Mouse (Mus musculus) MEL (cell line): ENCODE results near the gene Slc25a41. TPM values are rescaled to one million over a fixed set of nuclear protein-coding genes. Genes with fewer than 3 reads are reported as not detected.

Experiments used
- DNase-seq: peaks from one replicate; pipeline ENCODE4 v3.0.0; 2011; ENCODE audit warnings: low read depth, low spot score
- H3K27ac ChIP-seq: 2 replicates; pipeline ENCODE4 v1.5.1; 2012; ENCODE audit warnings: low read depth, mild to moderate bottlenecking, control low read depth, low read length, moderate library complexity; ENCODE audit not compliant: control insufficient read depth
- H3K27me3 ChIP-seq, 2 experiments: fragments of 150-350 bp in 1 of 2; sonication (generic) in 1 of 2; 2 replicates each; pipeline ENCODE4 v1.6.1; 2012; ENCODE audit warnings: low read length in 2 of 2, mild to moderate bottlenecking in 2 of 2, improper control_type of control experiment in 1 of 2, moderate library complexity in 1 of 2; ENCODE audit not compliant: insufficient read depth in 2 of 2, control insufficient read depth in 1 of 2
- H3K36me3 ChIP-seq, 2 experiments: 2 replicates each; pipeline ENCODE4 v1.6.1; 2012 to 2014; ENCODE audit warnings: low read length in 2 of 2, improper control_type of control experiment in 1 of 2, inconsistent platforms in 1 of 2, mild to moderate bottlenecking in 1 of 2; ENCODE audit not compliant: insufficient read depth in 2 of 2, control insufficient read depth in 1 of 2
- H3K4me1 ChIP-seq, 2 experiments: fragments of 150-350 bp in 1 of 2; sonication (generic) in 1 of 2; 2 replicates each; pipeline ENCODE4 v1.6.1; 2012; ENCODE audit warnings: low read length in 2 of 2, improper control_type of control experiment in 1 of 2, mild to moderate bottlenecking in 1 of 2; ENCODE audit not compliant: insufficient read depth in 2 of 2, control insufficient read depth in 1 of 2
- H3K4me3 ChIP-seq, 2 experiments: fragments of 150-350 bp in 1 of 2; sonication (generic) in 1 of 2; 2 replicates each; pipeline ENCODE4 v1.5.1; 2012; ENCODE audit warnings: low read depth in 2 of 2, low read length in 2 of 2, mild to moderate bottlenecking in 2 of 2, moderate library complexity in 2 of 2, control low read depth in 1 of 2, improper control_type of control experiment in 1 of 2; ENCODE audit not compliant: control insufficient read depth in 1 of 2, insufficient read depth in 1 of 2
- H3K79me2 ChIP-seq: 2 replicates; pipeline ENCODE4 v1.6.1; 2012; ENCODE audit warnings: mild to moderate bottlenecking, low read length, moderate library complexity; ENCODE audit not compliant: control insufficient read depth, poor library complexity, insufficient read depth
- H3K9ac ChIP-seq: 2 replicates; pipeline ENCODE4 v1.6.1; 2012; ENCODE audit warnings: low read depth, mild to moderate bottlenecking, control low read depth, low read length, moderate library complexity; ENCODE audit not compliant: control insufficient read depth, poor library complexity, severe bottlenecking
- H3K9me3 ChIP-seq: fragments of 150-350 bp; sonication (generic); replicated peaks from 2 replicates; pipeline ENCODE4 v1.6.1; 2012; ENCODE audit warnings: mild to moderate bottlenecking, low read length, improper control_type of control experiment, moderate library complexity; ENCODE audit not compliant: insufficient read depth
- BHLHE40 ChIP-seq: IDR thresholded peaks from 2 replicates; pipeline ENCODE4 v1.6.1; 2012; ENCODE audit warnings: low read depth, mild to moderate bottlenecking, inconsistent platforms, low read length, improper control_type of control experiment, borderline replicate concordance
- ELF1 ChIP-seq: IDR thresholded peaks from 2 replicates; pipeline ENCODE4 v1.6.1; 2014; ENCODE audit warnings: low read depth, mild to moderate bottlenecking, inconsistent platforms, low read length, improper control_type of control experiment, moderate library complexity
- HCFC1 ChIP-seq: IDR thresholded peaks from 2 replicates; pipeline ENCODE4 v1.6.1; 2012; ENCODE audit warnings: low read depth, mild to moderate bottlenecking, inconsistent platforms, low read length, improper control_type of control experiment, moderate library complexity
- JUND ChIP-seq: IDR thresholded peaks from 2 replicates; pipeline ENCODE4 v1.6.1; 2011; ENCODE audit warnings: low read depth, mild to moderate bottlenecking, improper control_type of control experiment, low read length
- KAT2A ChIP-seq: conservative IDR thresholded peaks from 2 replicates; pipeline ENCODE4 v1.6.1; 2012; ENCODE audit warnings: low read depth, low read length, improper control_type of control experiment, inconsistent platforms
- MAFK ChIP-seq: IDR thresholded peaks from 2 replicates; pipeline ENCODE4 v1.6.1; 2011; ENCODE audit warnings: low read depth, mild to moderate bottlenecking, low read length, improper control_type of control experiment, borderline replicate concordance
- MAX ChIP-seq: IDR thresholded peaks from 2 replicates; pipeline ENCODE4 v1.6.1; 2011; ENCODE audit warnings: low read length, improper control_type of control experiment
- MAZ ChIP-seq: IDR thresholded peaks from 2 replicates; pipeline ENCODE4 v1.6.1; 2012; ENCODE audit warnings: low read depth, mild to moderate bottlenecking, inconsistent platforms, low read length, improper control_type of control experiment
- MYC ChIP-seq: IDR thresholded peaks from 2 replicates; pipeline ENCODE4 v1.6.1; 2011; ENCODE audit warnings: low read depth, mild to moderate bottlenecking, low read length, improper control_type of control experiment, moderate library complexity
- NELFE ChIP-seq: IDR thresholded peaks from 2 replicates; pipeline ENCODE4 v1.6.1; 2011; ENCODE audit warnings: low read depth, low read length, improper control_type of control experiment
- POLR2A ChIP-seq, 2 experiments: IDR thresholded peaks; 2 replicates each; pipeline ENCODE4 v1.6.1; 2011 to 2012; ENCODE audit warnings: low read length in 2 of 2, mild to moderate bottlenecking in 2 of 2, control low read depth in 1 of 2, improper control_type of control experiment in 1 of 2, low read depth in 1 of 2, moderate library complexity in 1 of 2; ENCODE audit not compliant: control insufficient read depth in 1 of 2, insufficient read depth in 1 of 2, poor library complexity in 1 of 2
- POLR2AphosphoS2 ChIP-seq: IDR thresholded peaks from 2 replicates; pipeline ENCODE4 v1.6.1; 2011; ENCODE audit warnings: low read length, improper control_type of control experiment
- POLR2AphosphoS5 ChIP-seq: IDR thresholded peaks from 2 replicates; pipeline ENCODE4 v1.6.1; 2012; ENCODE audit warnings: low read depth, borderline replicate concordance, mild to moderate bottlenecking, inconsistent platforms, low read length, moderate library complexity, mixed read lengths
- RCOR1 ChIP-seq: IDR thresholded peaks from 2 replicates; pipeline ENCODE4 v1.6.1; 2012; ENCODE audit warnings: low read depth, mild to moderate bottlenecking, inconsistent platforms, low read length, improper control_type of control experiment
- SIN3A ChIP-seq: IDR thresholded peaks from 2 replicates; pipeline ENCODE4 v1.6.1; 2012; ENCODE audit warnings: low read length, improper control_type of control experiment, inconsistent platforms
- TBP ChIP-seq: IDR thresholded peaks from 2 replicates; pipeline ENCODE4 v1.8.0; 2011; ENCODE audit warnings: low read depth, low read length, improper control_type of control experiment
- UBTF ChIP-seq: IDR thresholded peaks from 2 replicates; pipeline ENCODE4 v1.6.1; 2012; ENCODE audit warnings: low read depth, mild to moderate bottlenecking, inconsistent platforms, low read length, improper control_type of control experiment, moderate library complexity, borderline replicate concordance; ENCODE audit not compliant: insufficient read depth
- ZMIZ1 ChIP-seq: IDR thresholded peaks from 2 replicates; pipeline ENCODE4 v1.6.1; 2012; ENCODE audit warnings: low read depth, mild to moderate bottlenecking, inconsistent platforms, low read length, improper control_type of control experiment, moderate library complexity
- polyA plus RNA-seq, 2 experiments: library from polyadenylated mRNA; stranded (reverse) in 1 of 2; unstranded in 1 of 2; fragments of >175 nt in 1 of 2; fragments of >200 nt in 1 of 2; gene quantifications; 2 replicates each; pipeline versions ENCODE4 v1.2.1 to v1.2.4; 2012; ENCODE audit warnings: low replicate concordance in 2 of 2, low read depth in 1 of 2; ENCODE audit not compliant: insufficient read length in 2 of 2, insufficient read depth in 1 of 2, missing spikeins in 1 of 2
- total RNA-seq: library from RNA; depleted of rRNA; stranded (reverse); fragments of 300-350 nt; gene quantifications from 2 replicates; pipeline ENCODE4 v1.2.3, GENCODE M21; 2012

The Slc25a41 gene
- total and polyA plus RNA-seq, 3 experiments: 0.08 to 0.15 TPM; not detected in 1

GRCm38 (mm10) chr17:57076916-57077315, 35.5 kb upstream of the Slc25a41 start:
- peaks cover 11 to 20% of the 10 kb centered on the region in 2 experiments for H3K4me1 ChIP-seq
- H3K27ac ChIP-seq: no peak overlapping the region
- no peak overlapping the region for H3K9ac ChIP-seq

GRCm38 (mm10) chr17:57070699-57071098, 29.2 kb upstream of the Slc25a41 start:
- Histone ChIP-seq H3K36me3 (peaks cover 0 to 8% of the 10 kb centered on the region in 2 experiments; a peak in 2 of 4 replicates), H3K4me3 (no peak overlapping the region), H3K27me3 (no peaks in the 10 kb centered on the region), H3K79me2 (no peaks in the 10 kb centered on the region), H3K9me3 (no peaks in the 10 kb centered on the region), H3K4me1 (peaks cover 0 to 5% of the 10 kb centered on the region in 2 experiments; a peak in 2 of 4 replicates), H3K9ac (no peak overlapping the region), H3K27ac (no peak overlapping the region)
- TF ChIP-seq ZMIZ1: no peak
- DNase-seq: no peak

More at GRCm38 (mm10) chr17:57076916-57077315, 35.5 kb upstream of the Slc25a41 start:
- peaks cover 0 to 10% of the 10 kb centered on the region in 2 experiments; a peak in 2 of 4 replicates for H3K36me3 ChIP-seq
- H3K9me3 ChIP-seq: no peaks in the 10 kb centered on the region
- no peak for TF ChIP-seq UBTF
- TF ChIP-seq MAZ: no peak
- no peak for DNase-seq
- H3K79me2 ChIP-seq: peaks cover 5% of the 10 kb centered on the region; the same call in 1 of the 2 replicates
- H3K4me3 ChIP-seq: no peak overlapping the region
- no peaks in the 10 kb centered on the region for H3K27me3 ChIP-seq

- H3K27me3 ChIP-seq: no peaks in the 10 kb centered on the region
- TF ChIP-seq KAT2A (no peak), POLR2AphosphoS5 (no peak), HCFC1 (no peak), ELF1 (no peak), NELFE (no peak), SIN3A (no peak), POLR2A (IDR thresholded peaks at IDR 0.05; ENCODE audit: control insufficient read depth in 1 of 2, insufficient read depth in 1 of 2, low read depth in 1 of 2, low read length in 2 of 2, poor library complexity in 1 of 2) (no peak), BHLHE40 (no peak), MAZ (no peak), MAFK (no peak), POLR2AphosphoS2 (no peak), RCOR1 (no peak), JUND (no peak), MAX (no peak), MYC (no peak), TBP (no peak)
- H3K79me2 ChIP-seq: no peaks in the 10 kb centered on the region
- no peak for DNase-seq
- H3K36me3 ChIP-seq: peaks cover 0 to 8% of the 10 kb centered on the region in 2 experiments; a peak in 2 of 4 replicates
- H3K27ac ChIP-seq: no peak overlapping the region
- H3K9ac ChIP-seq: no peak overlapping the region
- H3K4me3 ChIP-seq: no peak overlapping the region
- no peaks in the 10 kb centered on the region for H3K9me3 ChIP-seq
- H3K4me1 ChIP-seq: peaks cover 0 to 5% of the 10 kb centered on the region in 2 experiments; a peak in 2 of 4 replicates
Observed at GRCm38 (mm10) chr17:57070272-57070671, 28.8 kb upstream of the Slc25a41 start.
